In genomic region chr15:98805324-98806040, GRCm38 (mm10) we compare ENCODE assay signal across 8 mouse cellular contexts. TPM values are rescaled to one million over a fixed set of nuclear protein-coding genes. Genes with fewer than 3 reads are reported as not detected.
DNase-seq lines count a peak whose midpoint lies in the region; ATAC-seq and TF ChIP-seq lines count a peak whose summit lies in the region.

No protein-coding gene starts in this region.

- H3K36me3 ChIP-seq in intestine, embryonic 15.5 days: no peaks in the 10 kb centered on the region
- H3K36me3 ChIP-seq in limb, embryonic 10.5 days: 0 out of 2 replicates have a peak, but pooled peaks cover 3% of the 10 kb centered on the region

- DNase-seq in adrenal gland, adult 2 months: peak; percentile 81
- DNase-seq in gastrocnemius, postnatal 4 days (ENCODE audit: low spot score in 2 of 2): peak; percentile 55 to 73
- DNase-seq in limb, embryonic 10.5 days (ENCODE audit: low spot score): peak; percentile 84
- DNase-seq in mesoderm, embryonic 11.5 days (ENCODE audit: low read depth, low spot score): peak; percentile 76
- DNase-seq in right cerebral cortex, postnatal 4 days: peak; percentile 78
- DNase-seq in adipocyte (ENCODE audit: low spot score): no peak

- peaks cover 7% of the 10 kb centered on the region; the same call in 1 of the 2 replicates for H3K4me1 ChIP-seq in cortical plate, adult 2 months (ENCODE audit: control insufficient read depth, insufficient read depth, low read length)
- H3K4me1 ChIP-seq in intestine, embryonic 15.5 days (replicated peaks): peaks cover 44% of the 10 kb centered on the region
- H3K4me1 ChIP-seq in limb, embryonic 10.5 days: peaks cover 49% of the 10 kb centered on the region

- no peaks in the 10 kb centered on the region for H3K9me3 ChIP-seq in intestine, embryonic 15.5 days
- H3K9me3 ChIP-seq in limb, embryonic 10.5 days (replicated peaks): no peaks in the 10 kb centered on the region

- peak overlapping the region; percentile 48 for H3K9ac ChIP-seq in intestine, embryonic 15.5 days

- peak overlapping the region; percentile 36; the same call in 1 of the 2 replicates for H3K27ac ChIP-seq in cortical plate, adult 2 months (ENCODE audit: insufficient read depth, low read length)
- no peak overlapping the region for H3K27ac ChIP-seq in intestine, embryonic 15.5 days
- peak overlapping the region; percentile 59; the same call in 1 of the 2 replicates for H3K27ac ChIP-seq in limb, embryonic 10.5 days

- 1% methylated on average over 64 of the region's 64 CpGs for WGBS in intestine, embryonic 15.5 days
- WGBS in limb, embryonic 10.5 days: under 1% methylated on average over 64 of the region's 64 CpGs

- TF ChIP-seq POLR2A in cortical plate, adult 2 months (IDR thresholded peaks at IDR 0.05; ENCODE audit: extremely low read depth, insufficient read depth, low read length): peak; percentile 33; the same call in 1 of the 2 replicates

- H3K4me2 ChIP-seq in intestine, embryonic 15.5 days (replicated peaks): peak overlapping the region; percentile 94

- peaks cover 95% of the 10 kb centered on the region for H3K27me3 ChIP-seq in intestine, embryonic 15.5 days (replicated peaks)
- peaks cover 100% of the 10 kb centered on the region for H3K27me3 ChIP-seq in limb, embryonic 10.5 days (ENCODE audit: low read depth, poor library complexity, severe bottlenecking)

- peak; percentile 55 for ATAC-seq in intestine, embryonic 15.5 days

- peak overlapping the region; percentile 95 for H3K4me3 ChIP-seq in cortical plate, adult 2 months (ENCODE audit: insufficient read depth, low read length)
- peak overlapping the region; percentile 46 for H3K4me3 ChIP-seq in intestine, embryonic 15.5 days (replicated peaks)
- peak overlapping the region; percentile 51 for H3K4me3 ChIP-seq in limb, embryonic 10.5 days

- peak; percentile 45; the same call in 1 of the 2 replicates for TF ChIP-seq CTCF in cortical plate, adult 2 months (IDR thresholded peaks at IDR 0.05; ENCODE audit: extremely low read depth, insufficient read depth, low read length)

RNA-seq across cellular contexts. Expression of gene Ddn, which starts 3.8 kb away (rescaled TPM):
- under 1 TPM in 1 of 2 experiments, not detected in 1; 0.35 TPM for total RNA-seq in adrenal gland, adult 2 months (2021)
- 0.03 and 0.08 TPM in 2 replicates for polyA plus RNA-seq in adrenal gland, adult 2 months (2012; rRNA removed)
- polyA plus RNA-seq in cortical plate, adult 2 months (2012; rRNA removed): 723 and 876 TPM in 2 replicates
- total RNA-seq in gastrocnemius, postnatal 4 days (2021): 1 to 10 TPM; 1.8 TPM
- polyA plus RNA-seq in intestine, embryonic 15.5 days (2015; fragmentation: Nextera tagmentation; extraction: Ambion mirVana): not detected in 2 replicates
- not detected in 2 replicates for polyA plus RNA-seq in limb, embryonic 10.5 days (2016; fragmentation: Nextera tagmentation; extraction: Ambion mirVana)

RNA-seq across cellular contexts. Expression of gene Wnt1, which starts 15.8 kb away (rescaled TPM):
- not detected for total RNA-seq in adrenal gland, adult 2 months (2021)
- 0.08 TPM in 1 of 2 replicates, not detected in the other for polyA plus RNA-seq in adrenal gland, adult 2 months (2012; rRNA removed)
- polyA plus RNA-seq in cortical plate, adult 2 months (2012; rRNA removed): 0.15 and 0.17 TPM in 2 replicates
- under 1 TPM; 0.15 to 0.21 TPM for total RNA-seq in gastrocnemius, postnatal 4 days (2021)
- polyA plus RNA-seq in intestine, embryonic 15.5 days (2015; fragmentation: Nextera tagmentation; extraction: Ambion mirVana): not detected in 2 replicates
- not detected in 2 replicates for polyA plus RNA-seq in limb, embryonic 10.5 days (2016; fragmentation: Nextera tagmentation; extraction: Ambion mirVana)

RNA-seq across cellular contexts. Expression of gene Prkag1, which starts 25.8 kb away (rescaled TPM):
- 10 to 100 TPM; 77.1 to 79.8 TPM for total RNA-seq in adrenal gland, adult 2 months (2021)
- 54.9 and 57.3 TPM in 2 replicates for polyA plus RNA-seq in adrenal gland, adult 2 months (2012; rRNA removed)
- polyA plus RNA-seq in cortical plate, adult 2 months (2012; rRNA removed): 71.3 and 75.7 TPM in 2 replicates
- 10 to 100 TPM; 42.8 to 42.9 TPM for total RNA-seq in gastrocnemius, postnatal 4 days (2021)
- polyA plus RNA-seq in intestine, embryonic 15.5 days (2015; fragmentation: Nextera tagmentation; extraction: Ambion mirVana): 88.3 and 89.0 TPM in 2 replicates
- polyA plus RNA-seq in limb, embryonic 10.5 days (2016; fragmentation: Nextera tagmentation; extraction: Ambion mirVana): 92.3 and 97.7 TPM in 2 replicates

RNA-seq across cellular contexts. Expression of gene Wnt10b, which starts 27.5 kb away (rescaled TPM):
- 1 to 10 TPM in 1 of 2 experiments, under 1 TPM in 1; 0.84 to 2.2 TPM for total RNA-seq in adrenal gland, adult 2 months (2021)
- polyA plus RNA-seq in adrenal gland, adult 2 months (2012; rRNA removed): 0.45 and 2.2 TPM in 2 replicates
- polyA plus RNA-seq in cortical plate, adult 2 months (2012; rRNA removed): 2.6 and 3.1 TPM in 2 replicates
- total RNA-seq in gastrocnemius, postnatal 4 days (2021): 1 to 10 TPM; 2.7 TPM
- not detected in 2 replicates for polyA plus RNA-seq in intestine, embryonic 15.5 days (2015; fragmentation: Nextera tagmentation; extraction: Ambion mirVana)
- 0.62 and 0.99 TPM in 2 replicates for polyA plus RNA-seq in limb, embryonic 10.5 days (2016; fragmentation: Nextera tagmentation; extraction: Ambion mirVana)

RNA-seq across cellular contexts. Expression of gene Arf3, which starts 42.5 kb away (rescaled TPM):
- total RNA-seq in adrenal gland, adult 2 months (2021): 100 to 1,000 TPM; 130 to 136 TPM
- 82.4 and 106 TPM in 2 replicates for polyA plus RNA-seq in adrenal gland, adult 2 months (2012; rRNA removed)
- polyA plus RNA-seq in cortical plate, adult 2 months (2012; rRNA removed): 701 and 730 TPM in 2 replicates
- 10 to 100 TPM; 30.8 to 31.7 TPM for total RNA-seq in gastrocnemius, postnatal 4 days (2021)
- 39.8 and 43.6 TPM in 2 replicates for polyA plus RNA-seq in intestine, embryonic 15.5 days (2015; fragmentation: Nextera tagmentation; extraction: Ambion mirVana)
- polyA plus RNA-seq in limb, embryonic 10.5 days (2016; fragmentation: Nextera tagmentation; extraction: Ambion mirVana): 44.3 and 49.1 TPM in 2 replicates

Comparison
In these comparisons a context has a peak if more than half of its experiments do, and no peak if none do; other contexts are left out.
1. RNA of gene Ddn, which starts 3.8 kb away (polyA plus RNA-seq): 723 to 876 TPM in cortical plate, adult 2 months; 0.03 to 0.08 TPM in adrenal gland, adult 2 months, not detected in intestine, embryonic 15.5 days and not detected in limb, embryonic 10.5 days; every median in the first group is over 100 times any median in the second.
2. Peak in every context shown above with its lines, with median percentiles within 50 percentile points of each other: H3K4me3 ChIP-seq.